Mouse (Mus musculus): ENCODE results near the gene Tmprss6. TPM values are rescaled to one million over a fixed set of nuclear protein-coding genes. Genes with fewer than 3 reads are reported as not detected.

The Tmprss6 gene
- polyA plus RNA-seq, 1 experiment from 2014 or later, result 0.63 TPM

- no peak for ATAC-seq
- H3K4me2 ChIP-seq (replicated peaks; ENCODE audit: low read depth), result no peak overlapping the region
- 85% methylated on average over 3 of the region's 3 CpGs for WGBS
- no peaks in the 10 kb centered on the region for H3K4me1 ChIP-seq (replicated peaks; ENCODE audit: control insufficient read depth, insufficient read depth, low read length)
- no peak overlapping the region for H3K4me3 ChIP-seq (ENCODE audit: low read depth, low read length)
- no peak overlapping the region for H3K27ac ChIP-seq (ENCODE audit: low read depth, low read length)
- TF ChIP-seq CTCF (IDR thresholded peaks at IDR 0.05; ENCODE audit: low read depth), result no peak
- no peaks in the 10 kb centered on the region for H3K36me3 ChIP-seq (ENCODE audit: control insufficient read depth, insufficient read depth)
- H3K9me3 ChIP-seq (ENCODE audit: control insufficient read depth), result no peaks in the 10 kb centered on the region
- no peak overlapping the region for H3K9ac ChIP-seq (ENCODE audit: low read depth, low read length)
- H3K27me3 ChIP-seq (replicated peaks; ENCODE audit: control insufficient read depth, insufficient read depth, low read length), result no peaks in the 10 kb centered on the region
These were observed 20.8 kb upstream of the Tmprss6 start for GRCm38 (mm10) chr15:78489248-78489647.

DNA sequence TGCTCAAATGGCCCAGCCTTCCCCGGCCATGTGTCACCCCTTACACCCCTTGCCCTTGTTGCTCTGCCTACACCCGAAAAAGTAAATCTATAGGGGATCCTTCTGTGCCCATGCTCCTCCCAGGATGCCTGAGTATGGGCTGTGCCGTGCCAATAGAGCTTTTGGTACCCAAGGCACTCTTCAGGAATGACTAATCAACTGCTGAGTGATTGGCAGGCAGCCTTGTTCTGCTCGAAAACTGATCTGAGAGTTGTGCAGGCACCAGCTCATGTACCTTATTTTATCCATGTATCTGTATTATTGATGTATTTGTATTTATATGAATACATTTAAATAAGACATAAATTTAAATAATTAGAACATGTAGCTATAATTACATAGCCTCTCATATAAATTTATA lies 18.6 kb upstream of the Tmprss6 start:
- Histone ChIP-seq H3K27ac (ENCODE audit: low read depth, low read length) (no peak overlapping the region), H3K36me3 (ENCODE audit: control insufficient read depth, insufficient read depth) (no peaks in the 10 kb centered on the region), H3K27me3 (replicated peaks; ENCODE audit: control insufficient read depth, insufficient read depth, low read length) (no peaks in the 10 kb centered on the region), H3K4me1 (replicated peaks; ENCODE audit: control insufficient read depth, insufficient read depth, low read length) (no peaks in the 10 kb centered on the region), H3K4me2 (replicated peaks; ENCODE audit: low read depth) (no peak overlapping the region), H3K4me3 (ENCODE audit: low read depth, low read length) (no peak overlapping the region), H3K9ac (ENCODE audit: low read depth, low read length) (no peak overlapping the region), H3K9me3 (ENCODE audit: control insufficient read depth) (no peaks in the 10 kb centered on the region)
- 68% methylated on average over 4 of the region's 4 CpGs for WGBS
- ATAC-seq, result no peak
- no peak for TF ChIP-seq CTCF (IDR thresholded peaks at IDR 0.05; ENCODE audit: low read depth)

GRCm38 (mm10) chr15:78486564-78486963 lies 18.1 kb upstream of the Tmprss6 start:
- TF ChIP-seq CTCF (IDR thresholded peaks at IDR 0.05; ENCODE audit: low read depth), result no peak
- Histone ChIP-seq H3K4me2 (replicated peaks; ENCODE audit: low read depth) (no peak overlapping the region), H3K9ac (ENCODE audit: low read depth, low read length) (no peak overlapping the region), H3K36me3 (ENCODE audit: control insufficient read depth, insufficient read depth) (no peaks in the 10 kb centered on the region), H3K27ac (ENCODE audit: low read depth, low read length) (no peak overlapping the region), H3K9me3 (ENCODE audit: control insufficient read depth) (no peaks in the 10 kb centered on the region), H3K27me3 (replicated peaks; ENCODE audit: control insufficient read depth, insufficient read depth, low read length) (no peaks in the 10 kb centered on the region), H3K4me1 (replicated peaks; ENCODE audit: control insufficient read depth, insufficient read depth, low read length) (no peaks in the 10 kb centered on the region), H3K4me3 (ENCODE audit: low read depth, low read length) (no peak overlapping the region)
- ATAC-seq, result no peak
- WGBS, result 100% methylated on average over 1 of the region's 1 CpGs

- WGBS, result 72% methylated on average over 4 of the region's 4 CpGs
- no peak for ATAC-seq
These were observed 14.9 kb upstream of the Tmprss6 start for GRCm38 (mm10) chr15:78483311-78483710.

GRCm38 (mm10) chr15:78482518-78482917 lies 14.1 kb upstream of the Tmprss6 start:
- no peak for TF ChIP-seq CTCF (IDR thresholded peaks at IDR 0.05; ENCODE audit: low read depth)
- Histone ChIP-seq H3K36me3 (ENCODE audit: control insufficient read depth, insufficient read depth) (no peaks in the 10 kb centered on the region), H3K27ac (ENCODE audit: low read depth, low read length) (no peak overlapping the region), H3K4me3 (ENCODE audit: low read depth, low read length) (no peak overlapping the region), H3K4me2 (replicated peaks; ENCODE audit: low read depth) (no peak overlapping the region), H3K4me1 (replicated peaks; ENCODE audit: control insufficient read depth, insufficient read depth, low read length) (no peaks in the 10 kb centered on the region), H3K9ac (ENCODE audit: low read depth, low read length) (no peak overlapping the region), H3K9me3 (ENCODE audit: control insufficient read depth) (no peaks in the 10 kb centered on the region), H3K27me3 (replicated peaks; ENCODE audit: control insufficient read depth, insufficient read depth, low read length) (no peaks in the 10 kb centered on the region)
- WGBS, result 72% methylated on average over 3 of the region's 3 CpGs
- no peak for ATAC-seq

More at GRCm38 (mm10) chr15:78483311-78483710, 14.9 kb upstream of the Tmprss6 start:
- Histone ChIP-seq H3K9ac (ENCODE audit: low read depth, low read length) (no peak overlapping the region), H3K4me3 (ENCODE audit: low read depth, low read length) (no peak overlapping the region), H3K9me3 (ENCODE audit: control insufficient read depth) (no peaks in the 10 kb centered on the region), H3K27ac (ENCODE audit: low read depth, low read length) (no peak overlapping the region), H3K27me3 (replicated peaks; ENCODE audit: control insufficient read depth, insufficient read depth, low read length) (no peaks in the 10 kb centered on the region), H3K36me3 (ENCODE audit: control insufficient read depth, insufficient read depth) (no peaks in the 10 kb centered on the region), H3K4me1 (replicated peaks; ENCODE audit: control insufficient read depth, insufficient read depth, low read length) (no peaks in the 10 kb centered on the region), H3K4me2 (replicated peaks; ENCODE audit: low read depth) (no peak overlapping the region)
- no peak for TF ChIP-seq CTCF (IDR thresholded peaks at IDR 0.05; ENCODE audit: low read depth)

- Histone ChIP-seq H3K9me3 (ENCODE audit: control insufficient read depth) (no peaks in the 10 kb centered on the region), H3K9ac (ENCODE audit: low read depth, low read length) (no peak overlapping the region), H3K4me3 (ENCODE audit: low read depth, low read length) (no peak overlapping the region), H3K27ac (ENCODE audit: low read depth, low read length) (no peak overlapping the region), H3K27me3 (replicated peaks; ENCODE audit: control insufficient read depth, insufficient read depth, low read length) (no peaks in the 10 kb centered on the region), H3K4me2 (replicated peaks; ENCODE audit: low read depth) (no peak overlapping the region), H3K36me3 (ENCODE audit: control insufficient read depth, insufficient read depth) (no peaks in the 10 kb centered on the region), H3K4me1 (replicated peaks; ENCODE audit: control insufficient read depth, insufficient read depth, low read length) (no peaks in the 10 kb centered on the region)
- ATAC-seq, result 0 out of 2 replicates have a peak, but pooled peaks have one; percentile 14
- peak; percentile 46 for TF ChIP-seq CTCF (IDR thresholded peaks at IDR 0.05; ENCODE audit: low read depth)
- 62% methylated on average over 9 of the region's 9 CpGs for WGBS
These were observed 13.1 kb upstream of the Tmprss6 start for GRCm38 (mm10) chr15:78481448-78482000.

DNA sequence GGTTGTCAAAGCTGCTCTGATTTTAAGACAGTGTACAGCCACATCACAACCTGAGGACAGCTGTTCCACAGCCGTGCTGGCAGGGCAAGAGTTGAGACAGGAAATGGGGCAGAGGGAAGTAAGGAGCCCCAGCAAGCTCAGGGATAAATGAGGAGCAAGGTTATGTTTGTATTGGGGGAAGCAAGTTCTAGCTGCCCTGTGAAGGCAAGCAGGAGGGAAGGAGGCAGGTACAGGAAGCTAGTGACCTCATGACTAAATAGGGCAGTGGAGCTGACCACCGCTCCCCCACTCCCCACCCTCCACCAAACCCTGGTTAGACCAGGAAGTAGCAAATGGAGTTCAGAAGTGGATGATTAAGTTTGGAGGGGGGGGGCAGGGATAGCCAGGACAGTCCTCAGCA lies 12.6 kb upstream of the Tmprss6 start:
- peak; percentile 24; the same call in 1 of the 2 replicates for ATAC-seq
- H3K27ac ChIP-seq (ENCODE audit: low read depth, low read length), result no peak overlapping the region

More for the DNA sequence above, 12.6 kb upstream of the Tmprss6 start:
- no peak overlapping the region for H3K4me3 ChIP-seq (ENCODE audit: low read depth, low read length)
- TF ChIP-seq CTCF (IDR thresholded peaks at IDR 0.05; ENCODE audit: low read depth), result no peak
- no peaks in the 10 kb centered on the region for H3K27me3 ChIP-seq (replicated peaks; ENCODE audit: control insufficient read depth, insufficient read depth, low read length)
- H3K36me3 ChIP-seq (ENCODE audit: control insufficient read depth, insufficient read depth), result no peaks in the 10 kb centered on the region
- no peak overlapping the region for H3K9ac ChIP-seq (ENCODE audit: low read depth, low read length)
- no peaks in the 10 kb centered on the region for H3K9me3 ChIP-seq (ENCODE audit: control insufficient read depth)
- no peaks in the 10 kb centered on the region for H3K4me1 ChIP-seq (replicated peaks; ENCODE audit: control insufficient read depth, insufficient read depth, low read length)
- H3K4me2 ChIP-seq (replicated peaks; ENCODE audit: low read depth), result no peak overlapping the region
- WGBS, result 33% methylated on average over 2 of the region's 2 CpGs

All from intestine, postnatal 0 days (tissue).